Mouse (Mus musculus) heart, postnatal 10 days (tissue): ENCODE data around the gene Antxr2. TPM values are rescaled to one million over a fixed set of nuclear protein-coding genes. Genes with fewer than 3 reads are reported as not detected.

Experiments
- DNase-seq, 2 experiments: peaks; one replicate each; pipeline ENCODE4 v3.0.0; 2021
- intact Hi-C: fragments of 180-260 bp; cut with DNase I; formaldehyde crosslinking; loops from one replicate; pipeline ENCODE4 v1.15.1; 2025
- total RNA-seq, 2 experiments: library from RNA; stranded (reverse); gene quantifications; 2 replicates each; pipeline ENCODE4 v1.2.3; 2021

Gene Antxr2
- 100 to 1,000 TPM in 1 of 2 experiments, 10 to 100 TPM in 1; 86.3 to 114 TPM for total RNA-seq

GRCm38 (mm10) chr5:98030902-98031641 is at the start of gene Antxr2:
Gene Antxr2 (minus strand): TSS chr5:98031043.
- peak in 1 of 2 experiments; percentile 83 for DNase-seq
- intact Hi-C loops, result loop anchor here (2.0 to 5.0 kb wide), 2 partner anchors 136 to 904 kb away; partner anchors contain the start of gene Prdm8

DNA sequence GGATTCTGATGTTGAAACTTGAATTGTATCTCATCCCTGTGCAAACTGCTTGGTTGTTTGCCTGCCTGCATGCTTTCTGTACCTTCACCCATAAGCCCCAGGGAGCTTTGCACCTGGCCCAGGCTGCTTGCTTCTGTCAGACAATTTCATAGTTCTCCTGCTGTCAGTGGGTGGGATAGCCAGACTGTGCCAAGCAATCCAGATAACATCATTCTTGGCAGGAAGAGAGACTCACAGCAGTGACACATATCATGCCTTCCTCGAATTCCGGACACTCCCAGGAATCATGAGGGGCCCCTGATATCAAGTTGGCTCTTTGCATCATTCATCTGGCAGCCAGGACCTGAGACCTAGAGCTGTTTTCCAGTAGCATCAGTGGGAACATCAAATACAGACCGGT is 45.8 kb upstream of the Antxr2 start:
- peak; percentile 55 to 67 for DNase-seq

GRCm38 (mm10) chr5:98069191-98069590 is 38.3 kb upstream of the Antxr2 start:
- intact Hi-C loops, result no loop called here

More for the DNA sequence above, 45.8 kb upstream of the Antxr2 start:
- intact Hi-C loops, result loop anchor here (5.0 kb wide), 1 partner anchor 91 kb away; the partner anchor contains the start of gene Prdm8

DNA sequence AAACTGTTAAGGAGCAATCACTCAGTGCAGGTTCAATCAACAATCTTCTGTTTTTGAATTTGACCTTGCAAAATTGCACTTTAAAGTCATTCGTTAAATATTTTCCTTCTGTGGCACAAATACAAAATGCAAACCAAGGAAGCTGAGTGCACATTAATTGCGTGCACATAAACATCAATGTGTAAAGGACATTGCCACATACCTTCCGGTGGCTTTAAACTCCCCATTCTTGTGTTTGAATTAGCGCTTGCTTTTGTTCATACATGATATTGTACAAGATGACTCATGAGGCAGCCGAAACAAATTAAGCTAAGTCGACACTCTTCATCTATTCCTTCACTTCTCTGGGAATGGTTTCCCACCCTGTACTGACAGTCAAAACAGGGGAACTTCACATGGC is 24.4 kb upstream of the Antxr2 start:
- intact Hi-C loops, result no loop called here
- DNase-seq, result no peak

More at GRCm38 (mm10) chr5:98069191-98069590, 38.3 kb upstream of the Antxr2 start:
- DNase-seq, result peak; percentile 17 to 35

DNA sequence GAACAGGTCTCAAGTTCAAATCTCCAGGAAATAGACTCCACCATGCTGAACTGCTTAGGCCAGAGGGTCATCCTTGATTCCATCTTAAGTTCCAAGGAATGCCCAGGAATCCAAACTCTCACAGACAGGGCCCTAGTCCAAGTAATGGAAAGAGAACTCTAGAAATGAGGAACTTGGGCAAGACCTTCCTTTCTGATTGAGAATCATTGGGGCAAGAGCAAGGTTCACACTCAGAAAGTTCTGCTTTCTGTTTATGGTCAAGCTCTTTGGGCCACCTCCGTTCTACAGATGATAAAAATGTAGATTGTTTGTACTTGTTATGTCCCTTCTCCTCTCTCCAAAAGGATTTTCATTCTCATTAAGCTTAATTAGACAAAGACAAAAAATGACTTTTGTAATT is 24.0 kb upstream of the Antxr2 start:
- DNase-seq, result no peak
- intact Hi-C loops, result no loop called here

DNA sequence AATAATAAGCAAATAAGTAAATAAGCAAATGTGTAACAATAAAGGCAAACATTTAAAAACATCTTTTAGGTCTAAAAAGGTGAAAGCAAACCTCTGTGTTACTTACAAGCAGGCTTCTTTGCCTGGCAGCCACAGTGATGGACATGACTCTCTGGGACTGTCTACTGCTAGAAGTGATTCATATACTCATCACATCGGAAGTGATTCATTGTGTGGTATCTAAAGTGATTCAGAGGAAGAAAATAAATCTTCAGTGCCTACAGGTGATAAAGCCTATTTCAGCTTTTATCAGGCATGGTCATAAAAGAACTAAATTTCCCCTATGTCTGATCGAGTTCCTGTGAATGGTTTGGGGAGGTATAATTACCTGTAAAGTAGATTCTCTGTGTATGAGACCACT is 4.1 kb upstream of the Antxr2 start:
- intact Hi-C loops, result loop anchor here (5.0 kb wide), 1 partner anchor 908 kb away; no protein-coding TSS in a partner anchor
- DNase-seq, result no peak

DNA sequence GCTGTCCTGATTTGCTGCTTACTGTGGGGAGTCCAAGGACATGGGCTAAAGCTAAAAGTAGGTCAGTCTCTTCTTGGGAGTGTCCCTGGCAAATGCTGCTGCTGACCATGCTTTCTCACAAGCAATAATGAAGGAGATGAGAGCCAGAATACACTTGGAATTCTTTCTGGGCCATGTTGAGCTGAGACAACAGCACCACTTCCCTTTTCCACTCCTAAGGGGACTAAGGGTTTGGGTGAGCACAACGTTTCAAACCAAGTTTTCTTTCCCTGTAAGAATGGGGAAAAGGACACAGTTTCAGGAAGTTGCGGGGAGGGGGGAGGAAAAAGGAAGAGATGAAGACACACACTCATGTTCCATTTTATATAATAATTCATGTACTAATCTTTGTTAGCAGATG is 3.4 kb upstream of the Antxr2 start:
- intact Hi-C loops, result loop anchor here (5.0 kb wide), 1 partner anchor 907 kb away; no protein-coding TSS in a partner anchor
- no peak for DNase-seq

DNA sequence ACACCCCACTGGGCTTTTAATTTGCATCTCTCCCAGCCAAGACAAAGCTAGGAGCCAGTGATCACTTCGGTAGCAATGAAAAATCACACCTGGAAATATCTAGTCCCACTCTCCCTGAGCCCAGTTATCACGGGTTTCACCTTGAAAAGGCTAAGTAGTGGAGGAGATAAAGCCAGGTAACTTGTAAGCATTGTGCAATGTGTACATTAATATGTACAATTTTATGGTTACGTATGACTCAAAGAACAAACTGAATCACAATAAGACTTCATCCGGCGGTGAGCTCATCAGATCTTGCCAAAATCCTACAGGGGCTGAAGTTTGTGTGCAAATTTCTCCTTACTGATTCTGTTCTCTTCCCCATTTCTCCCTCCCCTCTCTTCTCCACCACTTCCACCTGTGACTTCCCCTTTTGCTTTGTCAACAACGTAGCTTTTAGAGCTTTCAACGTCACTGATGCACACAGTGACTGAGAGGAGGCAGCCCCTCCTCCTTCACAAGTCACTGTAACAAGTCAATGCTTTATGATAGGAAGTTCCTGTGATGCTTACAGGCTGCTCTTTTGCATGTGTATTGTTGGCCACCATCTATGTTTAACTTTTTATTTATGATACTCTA is 2.1 kb upstream of the Antxr2 start:
- DNase-seq, result no peak
- intact Hi-C loops, result loop anchor here (5.0 kb wide), 1 partner anchor 906 kb away; no protein-coding TSS in a partner anchor

GRCm38 (mm10) chr5:98030091-98030901 is 547 bp downstream of the Antxr2 start:
- DNase-seq, result peak; percentile 80 to 85
- intact Hi-C loops, result loop anchor here (2.0 to 5.0 kb wide), 2 partner anchors 137 to 903 kb away; partner anchors contain the start of gene Prdm8

GRCm38 (mm10) chr5:98027688-98028389 is 3.0 kb downstream of the Antxr2 start:
- intact Hi-C loops, result loop anchor here (10.0 kb wide), 1 partner anchor 53 kb away; no protein-coding TSS in a partner anchor
- DNase-seq, result no peak

- intact Hi-C loops, result loop anchor here (10.0 kb wide), 1 partner anchor 51 kb away; no protein-coding TSS in a partner anchor
- no peak for DNase-seq
Measured at GRCm38 (mm10) chr5:98025921-98026320, 4.9 kb downstream of the Antxr2 start.

GRCm38 (mm10) chr5:98024545-98024944 is 6.3 kb downstream of the Antxr2 start:
- intact Hi-C loops, result loop anchor here (10.0 kb wide), 1 partner anchor 50 kb away; no protein-coding TSS in a partner anchor
- DNase-seq, result no peak

DNA sequence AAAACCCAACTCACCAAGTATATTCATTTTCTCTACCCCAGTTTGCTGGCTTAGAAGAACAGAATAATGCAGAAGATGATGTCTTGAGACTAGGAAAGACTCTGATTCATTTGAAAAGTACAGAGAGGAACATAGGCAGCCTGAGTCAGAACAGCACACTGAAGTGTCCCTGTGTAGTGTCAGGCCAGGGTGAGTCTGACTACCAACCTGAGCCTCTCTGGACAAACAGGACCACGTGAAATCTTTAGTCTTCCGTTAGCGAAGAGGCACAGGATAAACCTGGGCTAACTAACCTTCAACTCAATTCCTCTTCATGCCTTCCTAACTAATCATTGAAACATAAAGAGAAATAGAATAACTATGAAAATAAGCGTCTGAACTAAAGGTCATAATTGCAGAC is 9.3 kb downstream of the Antxr2 start:
- intact Hi-C loops, result loop anchor here (10.0 kb wide), 1 partner anchor 47 kb away; no protein-coding TSS in a partner anchor
- DNase-seq, result no peak

- no peak for DNase-seq
- intact Hi-C loops, result loop anchor here (10.0 kb wide), 1 partner anchor 46 kb away; no protein-coding TSS in a partner anchor
Measured at GRCm38 (mm10) chr5:98020658-98021057, 10.2 kb downstream of the Antxr2 start.

GRCm38 (mm10) chr5:98019396-98019795 is 11.4 kb downstream of the Antxr2 start:
- intact Hi-C loops, result no loop called here
- no peak for DNase-seq

DNA sequence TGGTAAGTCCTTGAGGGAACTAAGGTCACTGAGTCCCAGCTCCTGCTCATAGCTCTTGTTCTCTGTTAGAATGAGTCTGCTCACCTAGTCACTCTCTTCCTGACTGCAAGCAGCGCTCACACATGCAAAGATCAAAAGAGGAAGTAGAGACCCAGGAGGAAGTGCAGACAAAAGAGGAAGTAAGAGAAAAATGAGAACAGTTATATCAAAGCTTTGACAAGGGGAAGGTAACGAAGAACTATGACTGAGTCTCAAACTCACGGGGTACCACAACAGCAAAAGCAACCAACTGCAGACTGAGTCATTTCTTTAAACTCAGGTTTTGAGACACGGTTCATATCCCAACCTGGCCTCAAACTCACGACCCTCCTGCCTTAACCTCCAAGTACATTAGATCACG is 12.7 kb downstream of the Antxr2 start:
- no peak for DNase-seq
- intact Hi-C loops, result no loop called here

- intact Hi-C loops, result no loop called here
Measured at GRCm38 (mm10) chr5:98016247-98017203, 14.3 kb downstream of the Antxr2 start.

GRCm38 (mm10) chr5:98005751-98006150 is 25.1 kb downstream of the Antxr2 start:
- intact Hi-C loops, result no loop called here
- no peak for DNase-seq

More at GRCm38 (mm10) chr5:98016247-98017203, 14.3 kb downstream of the Antxr2 start:
- peak; percentile 60 to 61 for DNase-seq
